Mouse (Mus musculus): ENCODE measurements around the gene Dnase1l1. TPM values are rescaled to one million over a fixed set of nuclear protein-coding genes. Genes with fewer than 3 reads are reported as not detected.
A peak's percentile ranks its signal among the peaks of the same experiment; 100 is the strongest.

The Dnase1l1 gene
- polyA plus RNA-seq (2015; fragmentation: Nextera tagmentation; extraction: Ambion mirVana): 14.1 and 15.0 TPM in 2 replicates

GRCm38 (mm10) chrX:74281732-74282394 lies at the start of gene Dnase1l1, which contains the start of gene Taz:
TSS of gene Dnase1l1 (minus strand) at chrX:74282337.
TSS of gene Taz (plus strand) at chrX:74281912.
- DNase-seq (ENCODE audit: low spot score) (peak; percentile 87), ATAC-seq (replicated peaks; ENCODE audit: low FRiP score, low read depth) (peak; percentile 90)
- Histone ChIP-seq H3K9ac (ENCODE audit: low read depth, low read length) (peak within 1 kb of the TSS; percentile 76), H3K4me1 (replicated peaks; ENCODE audit: insufficient read depth, low read length) (no peaks in the 10 kb centered on the region), H3K27me3 (ENCODE audit: insufficient read depth, low read length) (no peaks in the 10 kb centered on the region), H3K9me3 (replicated peaks; ENCODE audit: low read length) (no peaks in the 10 kb centered on the region), H3K4me2 (ENCODE audit: low read length) (peak within 1 kb of the TSS; percentile 77), H3K36me3 (ENCODE audit: insufficient read depth, low read length) (no peaks in the 10 kb centered on the region), H3K27ac (peak within 1 kb of the TSS; percentile 88), H3K4me3 (replicated peaks; ENCODE audit: low read depth, low read length) (peak within 1 kb of the TSS; percentile 57)
- 27% methylated on average over 16 of the region's 16 CpGs for WGBS
- peak; percentile 25; the same call in 1 of the 2 replicates for TF ChIP-seq CTCF (IDR thresholded peaks at IDR 0.05; ENCODE audit: low read depth)

DNA sequence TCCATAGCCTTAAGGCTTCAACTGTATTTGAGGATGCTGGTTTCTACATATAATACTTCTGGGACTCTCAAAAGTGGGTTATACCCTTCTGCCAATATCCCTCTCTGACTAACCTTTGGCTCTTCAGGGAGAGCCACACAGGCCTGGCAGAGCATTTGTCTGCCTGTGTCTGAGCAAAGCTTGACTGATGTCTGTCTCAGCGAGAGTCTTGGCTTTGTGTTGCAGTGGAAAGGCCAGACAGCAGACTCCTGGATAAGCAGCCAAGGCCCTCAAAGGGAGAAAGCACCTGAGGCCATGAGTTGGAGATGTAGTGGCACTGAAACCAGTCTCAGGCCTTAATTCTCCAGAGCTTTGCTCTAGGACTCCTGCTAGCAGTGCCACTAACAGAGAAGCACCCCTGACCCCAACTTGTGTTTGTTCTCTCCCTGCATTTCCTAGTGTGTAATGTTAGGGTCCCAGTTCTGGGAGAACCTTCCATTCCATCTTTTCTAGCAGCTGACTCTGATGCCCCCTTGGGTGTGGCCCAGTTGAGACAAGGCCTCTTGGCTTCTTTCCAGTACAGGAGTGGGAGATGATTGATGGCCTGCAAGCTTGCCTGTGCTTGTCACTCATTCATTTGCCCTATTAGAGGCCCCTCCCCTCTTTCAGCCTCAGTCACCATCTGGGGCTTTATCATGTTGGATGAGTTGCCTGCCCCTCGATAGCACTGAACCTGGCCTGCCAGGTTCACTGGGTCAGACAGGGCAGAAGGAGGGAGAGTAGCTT lies 48.2 kb upstream of the Dnase1l1 start:
- H3K9ac ChIP-seq (ENCODE audit: low read depth, low read length): no peak overlapping the region
- no peaks in the 10 kb centered on the region for H3K4me1 ChIP-seq (replicated peaks; ENCODE audit: insufficient read depth, low read length)
- ATAC-seq (replicated peaks; ENCODE audit: low FRiP score, low read depth): no peak
- H3K27ac ChIP-seq: no peak overlapping the region
- H3K4me3 ChIP-seq (replicated peaks; ENCODE audit: low read depth, low read length): no peak overlapping the region; the same call in 1 of the 2 replicates
- peak overlapping the region; percentile 61 for H3K4me2 ChIP-seq (ENCODE audit: low read length)
- 0 out of 2 replicates have a peak, but pooled peaks cover 4% of the 10 kb centered on the region for H3K36me3 ChIP-seq (ENCODE audit: insufficient read depth, low read length)
- 50% methylated on average over 2 of the region's 2 CpGs for WGBS
- TF ChIP-seq CTCF (IDR thresholded peaks at IDR 0.05; ENCODE audit: low read depth): no peak
- no peak for DNase-seq (ENCODE audit: low spot score)
- no peaks in the 10 kb centered on the region for H3K9me3 ChIP-seq (replicated peaks; ENCODE audit: low read length)
- no peaks in the 10 kb centered on the region for H3K27me3 ChIP-seq (ENCODE audit: insufficient read depth, low read length)

- peak overlapping the region; percentile 38 for H3K4me3 ChIP-seq (replicated peaks; ENCODE audit: low read depth, low read length)
- H3K4me2 ChIP-seq (ENCODE audit: low read length): peak overlapping the region; percentile 61
- 37% methylated on average over 10 of the region's 10 CpGs for WGBS
- peak; percentile 43 for ATAC-seq (replicated peaks; ENCODE audit: low FRiP score, low read depth)
- no peaks in the 10 kb centered on the region for H3K36me3 ChIP-seq (ENCODE audit: insufficient read depth, low read length)
- no peak for TF ChIP-seq CTCF (IDR thresholded peaks at IDR 0.05; ENCODE audit: low read depth)
- H3K9ac ChIP-seq (ENCODE audit: low read depth, low read length): peak overlapping the region; percentile 70
- H3K9me3 ChIP-seq (replicated peaks; ENCODE audit: low read length): no peaks in the 10 kb centered on the region
- no peak for DNase-seq (ENCODE audit: low spot score)
- no peak overlapping the region for H3K27ac ChIP-seq
- no peaks in the 10 kb centered on the region for H3K27me3 ChIP-seq (ENCODE audit: insufficient read depth, low read length)
- H3K4me1 ChIP-seq (replicated peaks; ENCODE audit: insufficient read depth, low read length): no peaks in the 10 kb centered on the region
These were observed 47.1 kb upstream of the Dnase1l1 start for GRCm38 (mm10) chrX:74329215-74329671.

DNA sequence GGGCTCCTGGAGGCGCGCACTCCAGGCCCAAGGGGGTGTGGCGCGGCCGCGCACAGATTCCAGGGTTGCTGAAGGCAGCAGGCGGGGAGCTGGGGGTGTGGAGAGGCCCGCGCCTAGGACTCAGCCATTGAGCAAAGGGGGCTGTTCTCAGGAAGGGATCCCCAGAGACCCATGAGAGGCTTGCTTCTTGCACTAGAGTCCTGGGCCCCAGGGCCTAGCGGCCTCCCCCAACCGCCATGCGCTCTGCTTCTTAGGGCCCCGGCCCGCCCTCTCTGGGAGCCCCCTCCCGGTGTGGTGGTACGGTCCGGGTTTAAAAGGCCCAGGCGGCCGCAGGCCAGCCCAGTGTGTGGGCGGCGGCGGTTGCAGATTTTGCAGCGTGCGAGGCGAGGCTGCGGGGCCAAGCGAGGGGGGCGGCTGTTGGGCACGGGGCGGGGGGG lies 46.6 kb upstream of the Dnase1l1 start, which contains the start of gene Plxna3:
Gene Plxna3 (plus strand): TSS at position 342 of the 437 bp plus-strand sequence.
- no peaks in the 10 kb centered on the region for H3K4me1 ChIP-seq (replicated peaks; ENCODE audit: insufficient read depth, low read length)
- peak within 1 kb of the TSS; percentile 38 for H3K4me3 ChIP-seq (replicated peaks; ENCODE audit: low read depth, low read length)
- H3K36me3 ChIP-seq (ENCODE audit: insufficient read depth, low read length): no peaks in the 10 kb centered on the region
- H3K27ac ChIP-seq: peak within 1 kb of the TSS; percentile 70; the same call in 1 of the 2 replicates
- H3K9ac ChIP-seq (ENCODE audit: low read depth, low read length): peak within 1 kb of the TSS; percentile 70
- H3K9me3 ChIP-seq (replicated peaks; ENCODE audit: low read length): no peaks in the 10 kb centered on the region
- DNase-seq (ENCODE audit: low spot score): peak; percentile 70
- no peak for TF ChIP-seq CTCF (IDR thresholded peaks at IDR 0.05; ENCODE audit: low read depth)
- H3K4me2 ChIP-seq (ENCODE audit: low read length): peak within 1 kb of the TSS; percentile 61
- WGBS: 35% methylated on average over 23 of the region's 30 CpGs
- ATAC-seq (replicated peaks; ENCODE audit: low FRiP score, low read depth): peak; percentile 93
- H3K27me3 ChIP-seq (ENCODE audit: insufficient read depth, low read length): no peaks in the 10 kb centered on the region

GRCm38 (mm10) chrX:74312540-74313464 lies 30.7 kb upstream of the Dnase1l1 start, which contains the start of gene Fam50a:
TSS of gene Fam50a (plus strand) at chrX:74313033.
- 0 out of 2 replicates have a peak, but pooled peaks have one; percentile 3 for TF ChIP-seq CTCF (IDR thresholded peaks at IDR 0.05; ENCODE audit: low read depth)
- H3K27ac ChIP-seq: peak within 1 kb of the TSS; percentile 78
- H3K36me3 ChIP-seq (ENCODE audit: insufficient read depth, low read length): 0 out of 2 replicates have a peak, but pooled peaks cover 14% of the 10 kb centered on the region
- H3K4me1 ChIP-seq (replicated peaks; ENCODE audit: insufficient read depth, low read length): no peaks in the 10 kb centered on the region; the same call in 1 of the 2 replicates
- H3K9ac ChIP-seq (ENCODE audit: low read depth, low read length): peak within 1 kb of the TSS; percentile 72
- H3K9me3 ChIP-seq (replicated peaks; ENCODE audit: low read length): no peaks in the 10 kb centered on the region
- peak within 1 kb of the TSS; percentile 72 for H3K4me2 ChIP-seq (ENCODE audit: low read length)
- DNase-seq (ENCODE audit: low spot score) (peak; percentile 89), ATAC-seq (replicated peaks; ENCODE audit: low FRiP score, low read depth) (peak; percentile 97)
- H3K4me3 ChIP-seq (replicated peaks; ENCODE audit: low read depth, low read length): peak within 1 kb of the TSS; percentile 56
- 26% methylated on average over 59 of the region's 59 CpGs for WGBS
- H3K27me3 ChIP-seq (ENCODE audit: insufficient read depth, low read length): no peaks in the 10 kb centered on the region

All from kidney, postnatal 0 days (tissue).